Mouse (Mus musculus): ENCODE data around the gene 1700016C15Rik.

DNA sequence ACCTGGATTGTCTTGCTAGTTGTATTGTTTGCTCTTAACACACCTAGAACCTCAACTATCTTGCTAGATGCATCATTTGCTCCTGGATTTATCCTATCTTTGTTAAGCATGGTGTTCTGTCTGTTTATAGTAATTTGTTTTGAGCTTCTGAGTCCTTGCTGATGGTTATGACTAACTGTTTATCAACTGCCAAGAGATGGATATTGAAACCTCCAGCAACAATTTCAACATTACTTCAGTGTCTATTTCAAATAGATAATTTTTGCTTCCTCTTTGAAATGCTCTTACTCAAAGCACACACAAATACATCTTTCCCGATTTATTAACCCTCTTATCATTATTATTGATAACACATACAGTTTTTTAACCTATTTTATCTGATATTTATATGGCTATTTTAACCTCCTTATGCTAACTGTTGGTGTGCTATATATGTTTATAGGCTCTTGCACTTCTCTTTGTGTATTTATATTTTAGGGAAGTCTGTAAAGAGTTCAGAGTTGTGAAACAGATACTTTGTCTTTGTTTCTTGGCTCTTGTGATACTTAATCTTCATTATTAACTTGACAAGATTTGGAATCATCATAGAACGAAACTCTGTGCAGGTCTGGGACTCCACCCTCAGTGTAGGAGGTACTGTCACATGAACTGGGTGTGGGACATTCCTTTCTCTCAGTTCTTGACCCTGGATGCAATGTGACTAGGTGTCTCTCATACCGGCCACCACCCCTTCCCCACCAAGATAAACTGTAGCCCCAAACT lies 15.8 kb upstream of the 1700016C15Rik start:
- TF ChIP-seq CTCF (IDR thresholded peaks at IDR 0.05; ENCODE audit: control insufficient read depth, insufficient read depth, low read length) (no peak), POLR2A (IDR thresholded peaks at IDR 0.05; ENCODE audit: borderline replicate concordance, control insufficient read depth, low read depth, low read length) (no peak)
